In genomic region chr11:117408442-117409031, GRCm38 (mm10) we compare ENCODE assay signal across 8 mouse cellular contexts.
DNase-seq lines count a peak whose midpoint lies in the region; ATAC-seq and TF ChIP-seq lines count a peak whose summit lies in the region.

No protein-coding gene starts in this region.

- H3K4me3 ChIP-seq in kidney, adult 2 months (ENCODE audit: insufficient read depth, low read depth, low read length), result no peak overlapping the region
- H3K4me3 ChIP-seq in forebrain, embryonic 10.5 days, result peak overlapping the region; percentile 53
- H3K4me3 ChIP-seq in intestine, postnatal 0 days (ENCODE audit: low read depth, low read length), result no peak overlapping the region
- peak overlapping the region; percentile 26; the same call in 1 of the 2 replicates for H3K4me3 ChIP-seq in midbrain, embryonic 16.5 days (ENCODE audit: low read depth, low read length)

- peaks cover 11% of the 10 kb centered on the region; the same call in 1 of the 2 replicates for H3K9me3 ChIP-seq in forebrain, embryonic 10.5 days
- H3K9me3 ChIP-seq in intestine, postnatal 0 days (ENCODE audit: control insufficient read depth), result no peaks in the 10 kb centered on the region
- no peaks in the 10 kb centered on the region for H3K9me3 ChIP-seq in midbrain, embryonic 16.5 days (replicated peaks; ENCODE audit: control insufficient read depth, low read length, poor library complexity, severe bottlenecking)

- TF ChIP-seq POLR2A in kidney, adult 2 months (IDR thresholded peaks at IDR 0.05; ENCODE audit: low read depth, low read length), result no peak

- intact Hi-C loops in left cerebral cortex, postnatal 4 days (cut with DNase I), result loop anchor here (10.0 kb wide), 1 partner anchor 246 kb away; the partner anchor contains the start of gene Tnrc6c

- no peaks in the 10 kb centered on the region for H3K36me3 ChIP-seq in kidney, adult 2 months (ENCODE audit: control insufficient read depth, insufficient read depth, low read length)
- H3K36me3 ChIP-seq in forebrain, embryonic 10.5 days (replicated peaks), result no peaks in the 10 kb centered on the region
- H3K36me3 ChIP-seq in intestine, postnatal 0 days (ENCODE audit: control insufficient read depth, insufficient read depth), result no peaks in the 10 kb centered on the region
- no peaks in the 10 kb centered on the region for H3K36me3 ChIP-seq in midbrain, embryonic 16.5 days (ENCODE audit: control insufficient read depth, insufficient read depth, low read length)

- H3K27ac ChIP-seq in kidney, adult 2 months (ENCODE audit: insufficient read depth, low read depth, low read length), result no peak overlapping the region
- H3K27ac ChIP-seq in forebrain, embryonic 10.5 days, result peak overlapping the region; percentile 93
- H3K27ac ChIP-seq in intestine, postnatal 0 days (ENCODE audit: low read depth, low read length), result no peak overlapping the region
- peak overlapping the region; percentile 96 for H3K27ac ChIP-seq in midbrain, embryonic 16.5 days (ENCODE audit: low read length)

- H3K4me2 ChIP-seq in intestine, postnatal 0 days (replicated peaks; ENCODE audit: low read depth), result peak overlapping the region; percentile 48
- peak overlapping the region; percentile 61 for H3K4me2 ChIP-seq in midbrain, embryonic 16.5 days (ENCODE audit: low read length)

- DNase-seq in kidney, adult 2 months, result peak; percentile 25
- no peak for DNase-seq in kidney, adult 9 months
- no peak for DNase-seq in forebrain, embryonic 10.5 days (ENCODE audit: extremely low spot score, low spot score)
- DNase-seq in left cerebral cortex, postnatal 4 days, result no peak
- DNase-seq in ovary, postnatal 10 days (ENCODE audit: low spot score), result no peak
- DNase-seq in lung, postnatal 25 days (ENCODE audit: low spot score), result no peak

- H3K9ac ChIP-seq in intestine, postnatal 0 days (ENCODE audit: low read depth, low read length), result no peak overlapping the region
- peak overlapping the region; percentile 63 for H3K9ac ChIP-seq in midbrain, embryonic 16.5 days (ENCODE audit: low read depth, low read length)

- no peak for TF ChIP-seq CTCF in kidney, adult 2 months (conservative IDR thresholded peaks at IDR 0.05; ENCODE audit: insufficient read depth, insufficient read length, low read depth, low read length)
- TF ChIP-seq CTCF in intestine, postnatal 0 days (IDR thresholded peaks at IDR 0.05; ENCODE audit: low read depth), result no peak

- 0 out of 2 replicates have a peak, but pooled peaks cover 5% of the 10 kb centered on the region for H3K4me1 ChIP-seq in kidney, adult 2 months (ENCODE audit: control insufficient read depth, insufficient read depth, low read length)
- H3K4me1 ChIP-seq in forebrain, embryonic 10.5 days, result peaks cover 80% of the 10 kb centered on the region
- 0 out of 2 replicates have a peak, but pooled peaks cover 7% of the 10 kb centered on the region for H3K4me1 ChIP-seq in intestine, postnatal 0 days (replicated peaks; ENCODE audit: control insufficient read depth, insufficient read depth, low read length)
- peaks cover 61% of the 10 kb centered on the region for H3K4me1 ChIP-seq in midbrain, embryonic 16.5 days (ENCODE audit: control insufficient read depth, insufficient read depth, low read length)

- no peaks in the 10 kb centered on the region for H3K27me3 ChIP-seq in kidney, adult 2 months (replicated peaks; ENCODE audit: control insufficient read depth, insufficient read depth, low read length)
- H3K27me3 ChIP-seq in forebrain, embryonic 10.5 days (ENCODE audit: poor library complexity, severe bottlenecking), result peaks cover 83% of the 10 kb centered on the region
- H3K27me3 ChIP-seq in intestine, postnatal 0 days (replicated peaks; ENCODE audit: control insufficient read depth, insufficient read depth, low read length), result peaks cover 34% of the 10 kb centered on the region
- H3K27me3 ChIP-seq in midbrain, embryonic 16.5 days (ENCODE audit: control insufficient read depth, insufficient read depth, low read depth, low read length), result no peaks in the 10 kb centered on the region

- 15% methylated on average over 16 of the region's 16 CpGs for WGBS in kidney, adult 2 months
- 5% methylated on average over 16 of the region's 16 CpGs for WGBS in forebrain, embryonic 10.5 days
- 9% methylated on average over 16 of the region's 16 CpGs for whole genome bisulfite sequencing in intestine, postnatal 0 days
- 5% methylated on average over 16 of the region's 16 CpGs for WGBS in midbrain, embryonic 16.5 days

- ATAC-seq in intestine, postnatal 0 days, result no peak
- peak; percentile 26 for ATAC-seq in midbrain, embryonic 16.5 days

Comparison
In these comparisons a context has a peak if more than half of its experiments do, and no peak if none do; other contexts are left out.
1. H3K27ac ChIP-seq: peak in forebrain, embryonic 10.5 days (single experiment) and midbrain, embryonic 16.5 days (single experiment); none in kidney, adult 2 months (single experiment) and intestine, postnatal 0 days (single experiment).
2. H3K4me3 ChIP-seq: peak in forebrain, embryonic 10.5 days (single experiment) and midbrain, embryonic 16.5 days (single experiment); none in kidney, adult 2 months (single experiment) and intestine, postnatal 0 days (single experiment).